ENCODE assay signal across 8 mouse cellular contexts in the genomic region with DNA sequence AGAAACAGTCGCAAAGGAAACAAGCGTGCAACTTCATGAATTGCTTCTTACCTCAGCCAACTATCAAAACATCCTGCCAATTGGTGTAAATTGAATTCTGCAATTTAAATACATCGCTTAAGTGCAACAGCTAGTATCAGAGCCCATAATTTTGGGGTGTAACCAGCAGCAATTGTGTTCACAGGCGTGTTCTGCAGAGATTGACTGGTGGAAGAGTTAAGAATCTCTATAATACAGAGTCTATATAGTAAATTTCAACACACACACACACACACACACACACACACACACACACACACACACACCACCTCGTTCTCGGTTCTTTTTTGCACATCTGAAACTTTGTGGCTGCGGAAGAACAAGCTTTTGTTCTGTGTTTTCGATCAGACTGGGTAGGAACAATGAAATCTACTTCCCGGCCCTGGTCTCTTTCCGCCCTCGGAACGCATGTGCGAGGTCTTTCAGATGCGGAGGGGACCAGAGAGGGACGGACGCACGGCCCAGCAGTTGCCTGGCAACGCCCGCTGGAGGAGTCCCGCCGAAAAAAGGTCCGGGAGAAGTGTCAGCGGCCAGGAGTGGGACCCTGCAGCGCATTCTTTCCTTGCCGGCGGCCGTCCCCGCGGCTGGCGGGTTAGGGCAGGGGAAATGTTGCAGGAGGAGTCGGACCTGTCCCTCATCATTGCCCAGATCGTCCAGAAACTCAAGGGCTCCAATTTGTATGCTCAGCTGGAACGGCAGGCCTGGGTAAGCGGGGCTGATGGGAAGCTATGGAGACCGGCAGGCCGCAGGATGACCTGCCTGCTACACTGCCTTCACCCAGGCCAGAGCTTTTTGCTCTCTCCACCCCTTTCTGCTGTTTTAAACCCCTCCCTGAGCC. TPM values are rescaled to one million over a fixed set of nuclear protein-coding genes. Genes with fewer than 3 reads are reported as not detected.
DNase-seq lines count a peak whose midpoint lies in the region; ATAC-seq and TF ChIP-seq lines count a peak whose summit lies in the region.

A gene (plus strand): TSS at position 492 of the 877 bp plus-strand sequence.

- ATAC-seq in forebrain, embryonic 16.5 days = peak; percentile 100
- peak; percentile 99 for ATAC-seq in neural tube, embryonic 14.5 days (ENCODE audit: low read depth)

- peak; percentile 88 for DNase-seq in ES-CJ7 (ENCODE audit: low read depth, low spot score)
- peak; percentile 85 to 86 for DNase-seq in cerebellum, adult 18-20 months
- DNase-seq in heart, postnatal 25 days (ENCODE audit: low spot score) = peak; percentile 67
- peak; percentile 82 to 89 for DNase-seq in layer of hippocampus, adult 18-20 months (ENCODE audit: low spot score in 2 of 2)
- peak; percentile 84 for DNase-seq in lung, adult 18-20 months

- no peaks in the 10 kb centered on the region for H3K9me3 ChIP-seq in forebrain, embryonic 16.5 days (ENCODE audit: control insufficient read depth, low read length)
- no peaks in the 10 kb centered on the region for H3K9me3 ChIP-seq in neural tube, embryonic 14.5 days (ENCODE audit: control insufficient read depth, low read length)

- H3K4me1 ChIP-seq in forebrain, embryonic 16.5 days (replicated peaks; ENCODE audit: control insufficient read depth, insufficient read depth, low read length) = peaks cover 14% of the 10 kb centered on the region
- H3K4me1 ChIP-seq in neural tube, embryonic 14.5 days (ENCODE audit: control insufficient read depth, insufficient read depth, low read length) = peaks cover 10% of the 10 kb centered on the region; the same call in 1 of the 2 replicates
- H3K4me1 ChIP-seq in testis, adult 2 months (ENCODE audit: control insufficient read depth, insufficient read depth, low read length) = no peaks in the 10 kb centered on the region

- no peaks in the 10 kb centered on the region for H3K27me3 ChIP-seq in forebrain, embryonic 16.5 days (replicated peaks; ENCODE audit: control insufficient read depth, insufficient read depth, low read length)
- no peaks in the 10 kb centered on the region for H3K27me3 ChIP-seq in neural tube, embryonic 14.5 days (ENCODE audit: control insufficient read depth, insufficient read depth, low read length)
- no peaks in the 10 kb centered on the region for H3K27me3 ChIP-seq in testis, adult 2 months (ENCODE audit: control insufficient read depth, insufficient read depth, low read length)

- no peak for TF ChIP-seq CTCF in testis, adult 2 months (IDR thresholded peaks at IDR 0.05; ENCODE audit: control insufficient read depth, insufficient read depth, insufficient replicate concordance, low read depth, low read length)

- TF ChIP-seq POLR2A in testis, adult 2 months (IDR thresholded peaks at IDR 0.05; ENCODE audit: control insufficient read depth, low read depth, low read length) = peak; percentile 58

- peak within 1 kb of the TSS; percentile 95 for H3K4me3 ChIP-seq in forebrain, embryonic 16.5 days (replicated peaks; ENCODE audit: low read length)
- H3K4me3 ChIP-seq in neural tube, embryonic 14.5 days (ENCODE audit: low read depth, low read length) = peak within 1 kb of the TSS; percentile 84
- peak within 1 kb of the TSS; percentile 99 for H3K4me3 ChIP-seq in testis, adult 2 months (ENCODE audit: control insufficient read depth, low read depth, low read length)

- H3K36me3 ChIP-seq in forebrain, embryonic 16.5 days (ENCODE audit: control insufficient read depth, insufficient read depth) = no peaks in the 10 kb centered on the region
- H3K36me3 ChIP-seq in neural tube, embryonic 14.5 days (ENCODE audit: control insufficient read depth, insufficient read depth, low read length) = no peaks in the 10 kb centered on the region
- H3K36me3 ChIP-seq in testis, adult 2 months (ENCODE audit: control insufficient read depth, insufficient read depth, low read length) = no peaks in the 10 kb centered on the region

- peak within 1 kb of the TSS; percentile 88 for H3K9ac ChIP-seq in forebrain, embryonic 16.5 days (replicated peaks; ENCODE audit: low read depth, low read length)
- peak within 1 kb of the TSS; percentile 80 for H3K9ac ChIP-seq in neural tube, embryonic 14.5 days (replicated peaks; ENCODE audit: low read depth, low read length)

- peak within 1 kb of the TSS; percentile 66 for H3K27ac ChIP-seq in forebrain, embryonic 16.5 days (ENCODE audit: low read length)
- H3K27ac ChIP-seq in neural tube, embryonic 14.5 days (ENCODE audit: low read depth, low read length) = peak within 1 kb of the TSS; percentile 44; the same call in 1 of the 2 replicates
- peak within 1 kb of the TSS; percentile 66 for H3K27ac ChIP-seq in testis, adult 2 months (ENCODE audit: control insufficient read depth, insufficient read depth, low read depth, low read length)

- intact Hi-C loops in heart, postnatal 25 days (cut with DNase I) = loop anchor here (5.0 kb wide), 1 partner anchor 222 kb away; no protein-coding TSS in a partner anchor

- 5% methylated on average over 36 of the region's 36 CpGs for WGBS in forebrain, embryonic 16.5 days
- 6% methylated on average over 36 of the region's 36 CpGs for WGBS in neural tube, embryonic 14.5 days

- peak within 1 kb of the TSS; percentile 68 for H3K4me2 ChIP-seq in forebrain, embryonic 16.5 days (ENCODE audit: low read length)
- H3K4me2 ChIP-seq in neural tube, embryonic 14.5 days (ENCODE audit: low read depth, low read length) = peak within 1 kb of the TSS; percentile 84

RNA-seq across cellular contexts. Expression of the gene that starts here (rescaled TPM):
- polyA plus RNA-seq in forebrain, embryonic 16.5 days (2015; fragmentation: Nextera tagmentation; extraction: Ambion mirVana) = 76.6 and 76.7 TPM in 2 replicates
- total RNA-seq in heart, postnatal 25 days (2021) = 10 to 100 TPM; 20.6 to 20.9 TPM
- total RNA-seq in layer of hippocampus, adult 18-20 months (2021) = 10 to 100 TPM; 43.2 to 44.4 TPM
- 70.3 and 78.1 TPM in 2 replicates for polyA plus RNA-seq in neural tube, embryonic 14.5 days (2014; fragmentation: Nextera tagmentation; extraction: Ambion mirVana)
- 18.2 and 21.7 TPM in 2 replicates for polyA plus RNA-seq in testis, adult 2 months (2012; rRNA removed)

Comparison
In these comparisons a context has a peak if more than half of its experiments do, and no peak if none do; other contexts are left out.
1. Peak in every context shown above with its lines: DNase-seq, ATAC-seq, H3K4me3 ChIP-seq and H3K27ac ChIP-seq.